Mouse (Mus musculus): Measurements from ENCODE around the gene Hrasls5.

GRCm38 (mm10) chr19:7604107-7604506 is 8.2 kb upstream of the Hrasls5 start:
- no peak for TF ChIP-seq POLR2A (IDR thresholded peaks at IDR 0.05; ENCODE audit: low read depth, low read length)
- TF ChIP-seq CTCF (conservative IDR thresholded peaks at IDR 0.05 in 1 of 2, IDR thresholded peaks at IDR 0.05 in 1 of 2; ENCODE audit: low read depth in 2 of 2, low read length in 2 of 2), result no peak
- no peak for TF ChIP-seq ETS1 (conservative IDR thresholded peaks at IDR 0.05; ENCODE audit: low read depth, low read length)
- no peak for TF ChIP-seq NRF1 (IDR thresholded peaks at IDR 0.05; ENCODE audit: low read depth, low read length)
- TF ChIP-seq ELF1 (IDR thresholded peaks at IDR 0.05; ENCODE audit: low read depth, low read length), result no peak
- no peak for TF ChIP-seq EP300 (IDR thresholded peaks at IDR 0.05; ENCODE audit: low read length)
- TF ChIP-seq MAX (IDR thresholded peaks at IDR 0.05; ENCODE audit: low read length), result no peak
- no peak for TF ChIP-seq MAZ (IDR thresholded peaks at IDR 0.05; ENCODE audit: low read depth, low read length)
- no peak for TF ChIP-seq MXI1 (IDR thresholded peaks at IDR 0.05; ENCODE audit: low read depth, low read length)

Measured in CH12.LX (cell line).